Mouse (Mus musculus) lung, postnatal 25 days (tissue): ENCODE results near the gene Rnls.

ENCODE experiments used
- DNase-seq: peaks from one replicate; pipeline ENCODE4 v3.0.0; 2022; ENCODE audit warnings: low spot score

Gene Rnls

DNA sequence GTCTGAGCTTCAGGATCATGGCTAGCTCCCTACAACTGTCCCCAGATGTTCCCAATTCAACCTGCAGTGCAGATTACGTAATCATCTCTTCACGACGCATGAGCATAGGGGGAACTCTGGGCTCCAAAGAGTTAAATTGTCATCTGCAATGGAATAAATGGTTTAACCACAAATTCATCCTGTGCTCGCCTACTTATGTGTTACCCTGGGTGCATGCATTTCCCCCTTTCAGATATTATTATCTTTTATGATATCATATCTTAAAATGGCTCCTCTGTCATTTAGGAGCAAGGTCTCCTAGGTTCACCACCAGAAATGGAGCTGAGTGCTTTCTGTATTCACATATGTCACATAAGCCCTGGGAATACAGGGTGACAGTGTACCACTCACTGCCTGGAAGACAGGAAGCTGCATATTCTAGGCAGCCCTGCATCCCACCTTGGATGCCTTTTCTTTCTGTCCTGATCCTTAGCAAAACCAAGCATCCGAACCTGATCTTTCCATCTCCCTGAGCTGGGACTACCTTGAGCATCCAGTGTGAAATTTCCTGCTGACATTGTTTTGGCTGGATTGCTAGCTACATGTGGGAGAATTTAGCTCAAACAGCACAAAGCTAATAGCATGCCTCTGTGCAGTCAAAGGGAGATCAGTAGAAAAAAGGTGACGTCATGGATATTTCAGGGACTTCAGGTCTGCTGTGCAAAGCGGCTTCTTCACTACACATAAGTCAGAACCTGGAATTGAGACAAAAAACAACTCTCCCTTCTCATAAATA lies 289.9 kb downstream of the Rnls start:
- DNase-seq = no peak

DNA sequence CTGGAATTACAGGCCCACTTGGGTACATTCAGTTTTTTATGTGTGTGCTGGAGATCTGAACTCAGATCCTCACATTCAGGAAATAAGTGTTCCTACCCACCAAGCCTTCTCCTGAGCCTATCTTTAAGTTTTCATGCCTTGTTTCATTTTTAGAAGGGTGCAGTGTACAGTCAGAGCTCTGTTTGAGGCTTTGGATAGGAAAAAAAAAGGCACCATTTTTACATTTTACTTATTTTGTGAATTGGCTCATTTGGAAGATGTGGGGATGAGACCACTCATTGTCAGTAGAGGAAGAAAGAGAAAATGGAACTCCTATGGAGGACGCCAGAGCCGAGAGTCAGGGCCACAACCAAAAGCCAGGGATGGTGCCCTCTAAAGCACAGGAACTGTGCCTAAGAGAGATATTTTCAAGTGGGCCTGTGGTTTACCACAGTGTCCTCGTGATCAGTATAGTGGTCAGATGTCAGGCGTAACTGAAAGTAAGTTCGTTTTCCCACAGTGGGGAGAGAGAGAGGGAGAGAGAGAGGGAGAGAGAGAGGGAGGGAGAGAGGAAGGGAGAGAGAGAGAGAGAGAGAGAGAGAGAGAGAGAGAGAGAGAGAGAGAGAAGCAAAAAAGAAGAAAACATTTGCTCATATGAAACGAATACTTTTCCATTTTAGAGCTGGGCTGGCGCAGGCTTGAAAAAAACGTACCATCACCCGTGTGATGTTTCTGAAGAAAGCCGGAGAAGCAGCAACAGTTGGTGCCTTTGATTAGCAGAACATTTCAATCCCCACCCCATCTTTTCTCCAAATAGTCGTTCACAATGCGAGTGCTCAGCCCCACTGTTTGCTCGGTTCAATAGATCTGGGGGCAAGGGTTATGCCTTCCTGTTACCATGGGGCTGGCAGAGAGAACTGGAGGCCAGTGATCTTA lies 290.7 kb downstream of the Rnls start:
- peak; percentile 53 for DNase-seq

DNA sequence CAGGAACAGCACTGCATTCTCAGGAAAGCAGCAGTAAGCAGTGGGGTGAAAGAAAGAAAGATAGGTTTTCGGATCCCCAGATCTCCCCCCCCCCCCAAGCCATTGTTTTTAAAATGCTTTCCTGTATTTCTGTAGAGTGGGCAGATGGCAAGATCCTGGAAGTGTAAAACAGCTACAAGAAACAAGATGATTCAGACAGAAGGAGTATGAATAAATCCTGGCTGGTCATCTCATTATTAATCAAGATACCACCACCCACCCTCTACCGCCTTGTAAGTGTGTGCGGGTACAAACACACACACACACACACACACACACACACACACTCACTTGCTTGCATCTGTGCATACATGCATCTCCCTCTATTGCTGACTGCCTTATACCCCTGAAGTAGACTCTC lies 291.5 kb downstream of the Rnls start:
- no peak for DNase-seq

DNA sequence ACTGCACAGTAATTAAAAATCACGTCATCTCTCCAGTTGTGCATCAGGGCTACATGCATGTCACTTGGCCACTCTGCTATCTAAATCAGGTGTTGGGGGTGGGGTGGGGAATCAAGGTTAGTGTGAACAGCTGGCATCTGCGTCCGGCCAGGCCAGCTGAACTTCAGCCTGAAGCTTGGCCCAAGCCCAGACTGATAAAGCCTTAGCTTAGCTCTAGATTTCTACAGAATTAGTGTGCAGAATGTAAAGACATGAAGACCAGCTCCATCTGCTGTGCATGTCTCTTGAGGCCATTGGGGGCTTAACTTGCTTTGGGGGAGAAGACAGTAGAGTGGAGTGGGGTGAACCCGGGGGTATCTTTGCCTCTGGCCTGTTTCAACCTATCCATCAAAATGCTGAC lies 292.1 kb downstream of the Rnls start:
- DNase-seq = no peak

DNA sequence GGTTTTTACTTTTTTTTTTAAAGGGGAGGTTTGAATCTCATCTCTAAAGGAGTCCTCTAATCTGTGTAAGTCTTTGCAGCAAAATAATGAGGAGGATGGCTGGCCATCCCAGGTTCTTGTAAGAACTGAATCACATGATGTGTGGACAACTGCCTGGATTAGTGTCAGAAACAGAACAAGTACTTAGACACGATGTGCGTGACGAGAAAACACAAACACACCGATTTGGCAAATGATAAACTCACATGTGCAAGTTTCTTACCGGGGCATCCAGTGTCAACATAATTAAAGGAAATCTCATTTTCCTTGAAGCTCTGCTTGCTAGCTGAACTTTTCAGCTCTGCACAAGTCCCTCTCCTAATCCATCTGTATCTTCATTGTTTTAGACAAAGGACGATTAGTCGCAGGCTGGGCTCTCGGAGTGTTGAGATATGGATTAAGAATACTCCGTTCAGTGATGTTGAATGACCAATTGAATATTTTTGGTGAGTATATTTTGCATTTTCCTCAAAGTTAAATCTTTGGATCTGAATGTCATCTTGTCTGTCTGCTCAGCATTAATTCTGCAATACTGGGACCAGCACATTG lies 292.8 kb downstream of the Rnls start:
- no peak for DNase-seq

DNA sequence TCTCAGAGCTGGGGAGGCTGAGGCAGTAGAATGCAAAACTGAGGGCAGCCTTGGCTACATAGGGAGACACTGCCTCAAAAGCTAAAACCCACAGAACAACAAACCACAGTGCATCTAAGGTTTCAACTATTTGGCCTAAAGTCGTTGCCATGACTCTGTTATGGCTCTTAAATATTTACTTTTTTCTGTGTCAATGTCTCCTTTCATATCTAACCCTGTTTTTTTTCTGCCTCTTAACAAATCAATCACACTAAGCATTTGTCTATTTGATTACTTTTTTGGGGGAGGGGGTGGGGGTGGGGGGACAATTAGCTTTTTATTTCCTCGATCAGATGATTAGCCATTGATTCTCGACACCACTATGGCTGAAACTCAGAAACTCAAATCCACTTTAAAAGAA lies 294.4 kb downstream of the Rnls start:
- DNase-seq = no peak

DNA sequence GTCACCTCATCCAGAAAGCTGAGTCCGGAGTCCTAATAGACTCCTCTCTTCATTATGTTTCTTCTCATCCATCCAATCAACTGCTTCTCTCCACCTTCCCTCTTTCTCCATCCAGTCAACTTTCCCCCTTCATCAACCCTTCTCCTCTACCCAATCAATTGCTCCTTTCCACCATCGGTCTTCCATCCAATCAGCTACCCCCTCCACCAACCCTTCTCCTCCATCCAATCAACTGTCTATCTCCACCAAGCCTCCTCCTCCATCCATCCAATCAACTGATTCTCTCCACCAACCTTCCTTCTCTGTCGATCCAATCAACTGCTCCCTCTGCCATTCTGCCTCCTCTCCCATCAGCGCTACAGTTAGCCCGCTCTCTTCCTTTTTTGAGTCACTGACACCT lies 295.5 kb downstream of the Rnls start:
- DNase-seq = no peak

DNA sequence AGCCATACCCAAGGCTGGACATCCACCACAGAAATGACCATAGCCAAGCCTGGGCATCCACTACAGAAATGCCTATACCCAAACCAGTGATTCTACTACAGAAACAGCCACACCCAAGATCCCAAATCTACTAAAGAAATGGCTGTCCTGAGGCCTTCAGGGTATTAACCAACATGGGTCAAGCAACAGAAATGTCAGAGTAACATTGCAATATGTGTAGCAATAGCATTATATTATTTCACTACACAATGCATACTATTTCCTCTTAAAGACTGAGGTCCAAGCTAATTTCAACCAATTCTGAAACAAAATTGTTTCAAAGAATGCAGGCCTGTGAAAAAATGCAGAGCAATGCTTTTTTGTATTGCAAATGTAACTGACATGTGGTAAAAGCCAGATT lies 299.5 kb downstream of the Rnls start:
- no peak for DNase-seq

DNA sequence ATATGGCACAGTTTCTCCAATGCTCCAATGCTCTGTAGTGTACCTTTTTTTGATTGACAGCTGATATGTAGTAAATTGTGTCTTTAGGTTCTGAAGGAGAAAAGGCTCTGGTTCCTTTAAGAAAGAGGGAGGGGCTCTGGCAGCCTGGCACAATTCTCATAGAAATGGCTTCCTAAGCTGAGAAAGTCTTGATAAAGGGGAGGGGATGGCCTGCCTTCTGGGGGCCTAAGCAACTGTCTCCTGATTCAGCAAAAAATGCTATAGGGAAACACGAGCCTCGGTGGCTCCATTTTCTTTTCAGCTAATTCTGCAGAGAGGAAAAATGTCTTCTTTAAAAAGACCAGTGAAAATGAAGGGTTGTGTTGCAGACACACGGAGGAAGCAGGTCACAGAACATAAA lies 300.8 kb downstream of the Rnls start:
- DNase-seq = no peak

DNA sequence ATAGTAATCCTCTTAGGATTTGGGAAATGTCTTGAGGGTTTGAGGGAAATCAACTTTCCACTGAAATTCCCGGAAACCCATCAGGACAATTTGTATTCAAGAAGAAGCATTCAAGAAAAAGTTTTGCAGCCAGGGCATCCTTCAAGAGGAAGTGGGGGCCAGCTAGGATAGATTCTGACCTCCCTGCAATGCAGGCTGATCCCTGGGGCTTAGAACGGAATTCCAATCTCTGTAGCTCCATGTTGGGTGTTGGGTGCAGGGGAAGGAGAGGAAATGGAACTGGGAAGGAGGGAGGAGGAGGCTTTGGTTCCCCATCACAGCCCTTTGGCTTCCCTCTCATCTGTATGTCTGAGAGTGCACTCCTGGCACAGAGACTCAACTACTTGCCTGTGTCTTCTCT lies 303.2 kb downstream of the Rnls start:
- no peak for DNase-seq

DNA sequence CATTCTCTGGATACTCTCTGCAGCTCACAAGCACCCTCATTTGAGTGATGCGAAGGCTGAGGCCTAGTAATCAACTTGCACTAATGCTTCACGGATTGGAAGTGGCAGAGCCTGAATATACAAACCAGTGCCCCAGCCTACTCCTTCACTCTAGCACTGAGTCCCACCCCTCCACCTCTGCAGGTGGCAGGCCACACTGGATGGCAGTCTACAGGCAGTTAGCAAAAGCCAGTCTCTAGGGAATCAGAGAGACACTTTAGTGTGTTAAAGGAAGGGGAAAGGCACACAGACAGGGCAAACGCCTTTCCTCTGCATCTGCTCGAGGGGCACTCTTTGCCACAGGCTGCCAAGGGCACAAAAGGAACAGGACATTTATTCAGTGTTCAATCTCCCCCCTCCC lies 304.1 kb downstream of the Rnls start:
- no peak for DNase-seq
